Mouse (Mus musculus): ENCODE measurements around the gene Bsn. TPM values are rescaled to one million over a fixed set of nuclear protein-coding genes. Genes with fewer than 3 reads are reported as not detected.

Bsn gene
- polyA plus RNA-seq, 1 experiment from 2014 or later = 0.75 TPM

DNA sequence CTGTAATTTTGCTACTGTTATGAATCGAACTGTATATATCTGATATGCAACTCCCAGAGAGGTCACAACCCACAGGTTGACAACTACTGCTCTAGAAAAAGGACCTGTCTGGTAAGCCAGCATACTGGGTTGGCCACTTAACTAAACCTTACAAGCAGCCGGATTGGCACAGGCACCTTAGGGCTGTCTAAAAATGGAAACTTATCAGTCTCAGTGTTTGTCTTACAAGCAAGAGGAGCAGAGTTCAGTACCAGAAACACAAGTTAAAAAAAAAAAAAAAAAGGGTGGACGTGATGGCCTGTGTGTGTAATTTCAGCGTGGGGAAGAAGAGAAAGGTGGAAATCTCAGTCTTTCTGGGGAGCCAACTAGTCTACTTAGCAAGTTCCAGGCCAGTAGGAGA, 118.4 kb downstream of the Bsn start:
- 83% methylated on average over 4 of the region's 4 CpGs for WGBS
- H3K4me1 ChIP-seq = no peaks in the 10 kb centered on the region
- H3K36me3 ChIP-seq = peaks cover 21% of the 10 kb centered on the region
- H3K27ac ChIP-seq = no peak overlapping the region
- no peak overlapping the region for H3K4me2 ChIP-seq
- no peaks in the 10 kb centered on the region for H3K27me3 ChIP-seq
- no peak overlapping the region for H3K4me3 ChIP-seq (replicated peaks)
- H3K9me3 ChIP-seq (replicated peaks) = no peaks in the 10 kb centered on the region
- no peak overlapping the region for H3K9ac ChIP-seq
- ATAC-seq (replicated peaks; ENCODE audit: low FRiP score) = no peak

DNA sequence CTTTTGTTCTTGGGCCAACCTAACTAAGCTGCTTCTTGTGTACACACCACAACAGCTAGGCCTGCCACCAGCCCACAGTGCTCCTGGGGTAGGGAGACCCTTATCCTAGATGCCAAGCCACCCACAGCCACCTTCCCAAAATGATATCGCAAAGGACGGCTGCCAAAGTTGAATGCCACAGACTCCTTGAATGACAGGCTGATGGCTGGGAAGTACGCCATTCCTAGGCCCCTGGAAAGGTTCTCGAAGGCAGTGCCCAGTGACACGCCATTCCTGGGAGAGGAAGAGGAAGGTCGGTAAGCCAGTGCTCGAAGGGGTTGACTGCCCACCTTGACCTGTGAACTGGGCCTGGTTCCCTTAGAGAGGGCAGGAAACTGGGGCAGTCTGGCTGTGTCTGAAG, 120.7 kb downstream of the Bsn start:
- Histone ChIP-seq H3K27me3 (no peaks in the 10 kb centered on the region), H3K4me2 (no peak overlapping the region), H3K9me3 (replicated peaks) (no peaks in the 10 kb centered on the region), H3K36me3 (peaks cover 41% of the 10 kb centered on the region), H3K4me1 (no peaks in the 10 kb centered on the region), H3K27ac (no peak overlapping the region), H3K4me3 (replicated peaks) (no peak overlapping the region), H3K9ac (no peak overlapping the region)
- 81% methylated on average over 7 of the region's 7 CpGs for WGBS
- ATAC-seq (replicated peaks; ENCODE audit: low FRiP score) = no peak

DNA sequence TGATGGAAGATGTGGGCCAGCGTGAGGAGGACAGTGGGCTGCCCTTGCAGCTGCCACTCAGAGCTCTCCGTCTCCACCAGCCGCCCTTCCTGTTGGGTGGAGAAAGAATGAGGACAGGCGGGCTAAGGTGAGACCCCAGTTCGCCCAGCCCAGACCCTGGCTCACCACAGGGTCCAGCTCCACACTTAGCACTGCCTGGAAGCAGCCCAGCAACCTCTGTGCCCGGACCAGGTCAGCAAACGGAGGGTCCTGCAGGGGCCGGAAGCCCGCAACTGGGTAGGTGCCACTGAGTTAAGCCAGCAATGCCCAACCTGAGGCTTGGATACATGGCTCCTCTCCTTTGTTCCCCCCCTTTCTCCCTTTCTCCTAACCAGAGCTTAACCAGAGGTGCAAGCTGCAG, 121.2 kb downstream of the Bsn start:
- WGBS = 89% methylated on average over 9 of the region's 9 CpGs
- no peaks in the 10 kb centered on the region for H3K27me3 ChIP-seq
- H3K4me1 ChIP-seq = no peaks in the 10 kb centered on the region
- no peak overlapping the region for H3K4me3 ChIP-seq (replicated peaks)
- H3K9ac ChIP-seq = no peak overlapping the region
- ATAC-seq (replicated peaks; ENCODE audit: low FRiP score) = no peak
- H3K4me2 ChIP-seq = no peak overlapping the region
- H3K36me3 ChIP-seq = peaks cover 46% of the 10 kb centered on the region
- no peak overlapping the region for H3K27ac ChIP-seq
- no peaks in the 10 kb centered on the region for H3K9me3 ChIP-seq (replicated peaks)

GRCm38 (mm10) chr9:108067900-108068299, 122.3 kb downstream of the Bsn start:
- no peaks in the 10 kb centered on the region for H3K4me1 ChIP-seq
- H3K4me3 ChIP-seq (replicated peaks) = no peak overlapping the region
- no peaks in the 10 kb centered on the region for H3K9me3 ChIP-seq (replicated peaks)
- 20% methylated on average over 8 of the region's 8 CpGs for WGBS
- no peak overlapping the region for H3K9ac ChIP-seq
- H3K27me3 ChIP-seq = no peaks in the 10 kb centered on the region
- peaks cover 57% of the 10 kb centered on the region for H3K36me3 ChIP-seq
- H3K27ac ChIP-seq = no peak overlapping the region
- ATAC-seq (replicated peaks; ENCODE audit: low FRiP score) = no peak; the same call in 1 of the 2 replicates
- H3K4me2 ChIP-seq = no peak overlapping the region

DNA sequence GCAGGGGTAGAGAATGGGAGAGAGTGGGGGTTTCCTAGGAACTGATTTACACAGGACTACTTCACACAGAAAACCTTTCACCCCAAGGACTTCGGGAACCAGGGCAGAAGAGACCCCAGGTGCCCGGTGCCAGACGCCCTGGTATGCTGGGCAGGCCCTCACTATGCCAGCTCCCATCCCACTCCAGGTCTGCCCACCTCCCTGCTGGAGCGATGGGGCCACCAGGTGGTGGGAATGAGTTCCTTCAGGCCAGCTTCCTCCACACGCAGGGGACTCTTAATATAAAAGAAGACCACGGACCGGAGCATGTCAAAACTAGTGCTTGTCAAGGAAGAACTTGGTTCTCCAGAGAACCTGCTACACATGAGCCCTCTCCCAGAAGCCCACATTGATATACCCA, 123.0 kb downstream of the Bsn start:
- H3K36me3 ChIP-seq = peaks cover 63% of the 10 kb centered on the region
- no peak overlapping the region for H3K27ac ChIP-seq
- no peak overlapping the region for H3K4me2 ChIP-seq
- H3K27me3 ChIP-seq = no peaks in the 10 kb centered on the region
- no peak overlapping the region for H3K9ac ChIP-seq
- ATAC-seq (replicated peaks; ENCODE audit: low FRiP score) = no peak
- H3K4me3 ChIP-seq (replicated peaks) = no peak overlapping the region
- H3K4me1 ChIP-seq = no peaks in the 10 kb centered on the region
- WGBS = 82% methylated on average over 7 of the region's 7 CpGs
- no peaks in the 10 kb centered on the region for H3K9me3 ChIP-seq (replicated peaks)

DNA sequence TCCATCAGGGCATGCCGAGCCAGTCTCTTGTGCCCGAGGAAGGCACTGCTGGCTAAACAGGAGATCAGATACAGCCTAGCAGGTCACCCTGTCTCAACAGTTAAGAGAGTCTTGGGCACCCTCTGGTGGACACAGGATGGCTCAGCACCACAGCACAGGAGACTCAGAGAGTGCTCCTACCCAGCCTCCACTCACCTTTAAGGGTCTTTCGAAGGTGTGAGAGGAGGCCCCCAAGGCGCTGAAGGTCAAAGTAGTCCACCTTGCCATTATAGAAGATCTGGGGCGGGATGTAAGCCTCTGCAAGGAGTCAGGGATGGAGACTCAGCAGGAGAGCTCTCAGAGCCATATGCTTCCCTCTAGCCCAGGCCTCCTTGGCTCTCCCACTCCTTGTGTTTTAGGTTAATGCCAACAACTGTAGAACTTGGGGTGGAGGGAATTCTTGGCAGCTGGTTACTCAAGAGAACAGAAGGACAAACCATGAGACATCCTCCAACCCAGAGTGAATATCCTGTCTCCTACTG, 124.6 kb downstream of the Bsn start:
- H3K4me3 ChIP-seq (replicated peaks) = no peak overlapping the region
- peaks cover 63% of the 10 kb centered on the region for H3K36me3 ChIP-seq
- ATAC-seq (replicated peaks; ENCODE audit: low FRiP score) = no peak; the same call in 1 of the 2 replicates
- H3K9me3 ChIP-seq (replicated peaks) = no peaks in the 10 kb centered on the region
- no peak overlapping the region for H3K9ac ChIP-seq
- H3K4me1 ChIP-seq = no peaks in the 10 kb centered on the region
- H3K27me3 ChIP-seq = no peaks in the 10 kb centered on the region
- no peak overlapping the region for H3K27ac ChIP-seq
- no peak overlapping the region for H3K4me2 ChIP-seq
- WGBS = 38% methylated on average over 5 of the region's 5 CpGs

GRCm38 (mm10) chr9:108063361-108063760, 126.8 kb downstream of the Bsn start:
- 82% methylated on average over 12 of the region's 12 CpGs for whole genome bisulfite sequencing
- no peak overlapping the region for H3K4me3 ChIP-seq (replicated peaks)
- no peak for ATAC-seq (replicated peaks; ENCODE audit: low FRiP score)
- H3K36me3 ChIP-seq = peaks cover 75% of the 10 kb centered on the region
- H3K27ac ChIP-seq = no peak overlapping the region
- H3K4me1 ChIP-seq = no peaks in the 10 kb centered on the region
- H3K9me3 ChIP-seq (replicated peaks) = no peaks in the 10 kb centered on the region
- no peak overlapping the region for H3K4me2 ChIP-seq
- no peak overlapping the region for H3K9ac ChIP-seq
- H3K27me3 ChIP-seq = no peaks in the 10 kb centered on the region

GRCm38 (mm10) chr9:108062142-108062541, 128.0 kb downstream of the Bsn start:
- no peak for ATAC-seq (replicated peaks; ENCODE audit: low FRiP score)
- H3K9me3 ChIP-seq (replicated peaks) = no peaks in the 10 kb centered on the region
- WGBS = 89% methylated on average over 3 of the region's 3 CpGs
- no peaks in the 10 kb centered on the region for H3K27me3 ChIP-seq
- H3K36me3 ChIP-seq = peaks cover 88% of the 10 kb centered on the region
- H3K4me1 ChIP-seq = no peaks in the 10 kb centered on the region
- no peak overlapping the region for H3K4me2 ChIP-seq
- H3K9ac ChIP-seq = no peak overlapping the region
- H3K4me3 ChIP-seq (replicated peaks) = no peak overlapping the region
- no peak overlapping the region for H3K27ac ChIP-seq

DNA sequence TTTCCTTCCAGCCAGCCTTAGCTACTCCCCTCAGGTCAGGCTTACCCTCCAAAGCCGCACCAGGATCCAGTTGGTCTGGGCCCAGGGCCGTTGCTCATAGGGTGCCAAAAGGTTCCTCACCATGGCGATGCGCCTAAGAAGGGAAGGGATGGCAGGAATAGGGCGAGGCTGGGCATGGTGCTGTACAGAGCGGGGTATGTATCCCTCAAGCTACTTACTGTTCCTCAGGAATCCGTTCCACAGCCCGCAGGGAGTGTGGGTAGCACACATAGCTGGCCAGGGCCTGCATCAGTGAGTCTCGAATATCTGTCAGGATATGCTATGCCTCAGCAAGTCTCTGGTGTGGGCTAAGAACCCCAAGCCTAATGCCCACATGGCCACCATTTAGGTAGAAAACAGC, 131.9 kb downstream of the Bsn start:
- 95% methylated on average over 9 of the region's 9 CpGs for WGBS
- Histone ChIP-seq H3K27ac (no peak overlapping the region), H3K36me3 (peaks cover 91% of the 10 kb centered on the region), H3K4me3 (replicated peaks) (no peak overlapping the region), H3K4me1 (peaks cover 4% of the 10 kb centered on the region), H3K9ac (no peak overlapping the region), H3K9me3 (replicated peaks) (no peaks in the 10 kb centered on the region), H3K27me3 (no peaks in the 10 kb centered on the region), H3K4me2 (no peak overlapping the region)
- ATAC-seq (replicated peaks; ENCODE audit: low FRiP score) = no peak

DNA sequence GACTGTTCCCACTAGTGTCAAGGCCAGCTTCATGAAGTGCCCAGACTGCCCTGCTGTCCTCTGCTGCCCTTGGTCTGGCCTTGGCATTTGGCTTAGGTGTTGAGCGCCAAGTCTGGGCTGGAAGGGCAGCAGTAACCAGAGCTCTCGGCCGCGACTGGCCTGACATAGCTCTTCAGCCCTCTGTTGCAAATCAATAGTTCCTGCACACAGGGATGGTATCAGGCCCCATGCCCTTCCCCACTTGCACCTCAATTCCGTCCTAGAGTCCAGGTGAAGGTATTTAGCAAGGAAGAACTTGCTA, 133.0 kb downstream of the Bsn start:
- Histone ChIP-seq H3K4me1 (peaks cover 12% of the 10 kb centered on the region), H3K27me3 (no peaks in the 10 kb centered on the region), H3K27ac (no peak overlapping the region), H3K9me3 (replicated peaks) (no peaks in the 10 kb centered on the region), H3K36me3 (peaks cover 82% of the 10 kb centered on the region), H3K4me3 (replicated peaks) (no peak overlapping the region), H3K9ac (no peak overlapping the region), H3K4me2 (no peak overlapping the region)
- 94% methylated on average over 5 of the region's 5 CpGs for WGBS
- no peak for ATAC-seq (replicated peaks; ENCODE audit: low FRiP score)

DNA sequence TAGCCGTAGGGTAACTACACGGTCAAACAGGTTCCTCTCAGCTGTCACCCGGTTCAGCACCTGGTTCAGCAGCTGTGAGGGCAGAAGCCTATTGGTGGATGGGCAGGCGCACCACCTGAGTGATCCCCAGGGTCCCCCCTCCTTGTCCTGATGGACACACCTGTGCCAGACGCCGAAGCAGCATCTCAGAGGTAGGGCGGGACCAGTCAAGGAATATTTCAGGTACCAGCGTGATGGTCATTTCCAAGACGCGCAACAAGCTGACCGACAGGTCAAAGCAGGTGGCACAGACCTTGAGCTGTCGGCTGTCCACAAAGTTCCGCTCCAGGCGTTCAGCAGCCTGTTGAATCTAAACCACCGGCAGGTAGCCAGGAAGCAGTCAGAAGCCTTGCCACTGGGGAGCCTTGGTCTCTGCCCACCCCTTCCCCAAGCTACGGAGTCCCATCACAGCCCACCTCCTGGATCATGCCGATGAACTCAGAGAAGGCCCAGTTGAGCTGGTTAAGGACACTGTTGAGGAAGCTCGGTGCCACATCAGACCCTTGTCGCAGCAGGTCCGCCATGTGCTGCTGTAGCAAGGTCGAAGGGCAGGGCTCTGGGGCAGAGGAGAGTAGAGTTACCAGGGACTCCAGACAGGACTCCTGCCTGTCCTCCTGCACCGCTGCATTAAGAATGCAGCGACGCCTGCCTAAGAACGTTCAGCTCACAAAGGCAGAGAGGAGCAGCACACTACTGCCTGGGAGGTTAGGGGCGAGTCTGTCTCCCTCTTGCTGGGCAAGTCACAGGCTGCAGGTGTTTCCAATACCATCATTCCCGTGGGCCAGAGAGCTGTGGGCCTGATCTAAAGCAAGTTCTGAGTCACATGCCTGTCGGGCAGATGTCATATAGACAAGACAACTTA, 133.6 kb downstream of the Bsn start:
- Histone ChIP-seq H3K36me3 (peaks cover 82% of the 10 kb centered on the region), H3K4me1 (peaks cover 12% of the 10 kb centered on the region), H3K4me2 (no peak overlapping the region), H3K27me3 (no peaks in the 10 kb centered on the region), H3K4me3 (replicated peaks) (no peak overlapping the region), H3K27ac (no peak overlapping the region), H3K9me3 (replicated peaks) (no peaks in the 10 kb centered on the region), H3K9ac (no peak overlapping the region)
- ATAC-seq (replicated peaks; ENCODE audit: low FRiP score) = no peak
- 82% methylated on average over 28 of the region's 28 CpGs for WGBS

DNA sequence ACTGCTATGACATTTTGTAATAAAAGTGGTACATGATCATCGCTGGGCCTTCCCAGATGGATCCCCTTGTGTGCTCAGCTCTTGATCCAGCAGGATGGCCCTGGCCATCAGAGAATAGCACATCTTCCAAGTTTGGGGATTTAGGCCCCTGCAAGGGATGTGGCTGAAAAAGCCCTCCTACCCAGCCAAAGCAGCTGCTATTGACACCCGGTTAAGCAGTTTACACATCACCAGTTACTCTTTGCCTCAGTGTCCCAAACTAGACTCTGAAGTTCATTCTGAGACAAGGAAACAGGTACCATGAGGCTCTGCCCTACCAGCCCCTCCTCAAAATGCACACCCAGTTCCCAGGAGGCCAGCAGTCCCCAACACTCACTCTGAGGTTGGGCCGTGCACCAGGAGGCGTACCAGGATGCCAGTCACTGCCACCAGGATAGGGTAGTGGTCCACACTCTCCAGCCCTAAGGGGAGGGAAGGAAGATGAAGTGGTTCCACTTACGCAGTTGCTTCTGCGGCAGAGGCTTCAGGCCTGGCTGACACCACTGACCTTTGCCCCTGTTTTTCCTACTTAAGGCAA, 134.4 kb downstream of the Bsn start:
- no peak overlapping the region for H3K27ac ChIP-seq
- 90% methylated on average over 6 of the region's 6 CpGs for WGBS

More for the DNA sequence above, 134.4 kb downstream of the Bsn start:
- no peaks in the 10 kb centered on the region for H3K27me3 ChIP-seq
- H3K9ac ChIP-seq = no peak overlapping the region
- no peak overlapping the region for H3K4me3 ChIP-seq (replicated peaks)
- peaks cover 85% of the 10 kb centered on the region for H3K36me3 ChIP-seq
- no peaks in the 10 kb centered on the region for H3K9me3 ChIP-seq (replicated peaks)
- H3K4me2 ChIP-seq = no peak overlapping the region
- no peak for ATAC-seq (replicated peaks; ENCODE audit: low FRiP score)
- H3K4me1 ChIP-seq = peaks cover 12% of the 10 kb centered on the region
